Mouse (Mus musculus) embryonic facial prominence, embryonic 14.5 days (tissue): Measurements from ENCODE around the gene Oog2. TPM values are rescaled to one million over a fixed set of nuclear protein-coding genes. Genes with fewer than 3 reads are reported as not detected.
"Not testable (repeated sequence)": the region's sequence is repeated elsewhere in the genome, so short reads cannot be mapped to it uniquely, and the experiment has no call there.

ENCODE experiments used
- ATAC-seq: fragments of 200-750 bp; cut with Nextera tagmentation; 2 replicates; pipeline ENCODE4 v1.8.0; 2017; ENCODE audit warnings: low read depth, moderate number of reproducible peaks, moderate TSS enrichment
- DNase-seq: peaks from one replicate; pipeline ENCODE4 v3.0.0-alpha.2; 2015; ENCODE audit warnings: low spot score
- H3K27ac ChIP-seq: fragments of 300-500 bp; sonication (generic); replicated peaks from 2 replicates; pipeline ENCODE4 v1.5.1; 2014; ENCODE audit warnings: low read depth, mild to moderate bottlenecking, low read length, moderate library complexity
- H3K27me3 ChIP-seq: fragments of 300-500 bp; sonication (generic); replicated peaks from 2 replicates; pipeline ENCODE4 v1.6.1; 2014; ENCODE audit warnings: low read length; ENCODE audit not compliant: control insufficient read depth, insufficient read depth
- H3K36me3 ChIP-seq: fragments of 300-500 bp; sonication (generic); 2 replicates; pipeline ENCODE4 v1.6.1; 2014; ENCODE audit warnings: low read length, mixed read lengths; ENCODE audit not compliant: control insufficient read depth, insufficient read depth
- H3K4me1 ChIP-seq: fragments of 300-500 bp; sonication (generic); 2 replicates; pipeline ENCODE4 v1.6.1; 2014; ENCODE audit warnings: antibody characterized with exemption, low read length; ENCODE audit not compliant: control insufficient read depth, insufficient read depth
- H3K4me2 ChIP-seq: fragments of 300-500 bp; sonication (generic); 2 replicates; pipeline ENCODE4 v1.6.1; 2014; ENCODE audit warnings: low read depth, mild to moderate bottlenecking, low read length, moderate library complexity, mixed read lengths
- H3K4me3 ChIP-seq: fragments of 300-500 bp; sonication (generic); 2 replicates; pipeline ENCODE4 v1.5.1; 2014; ENCODE audit warnings: low read depth, mild to moderate bottlenecking, low read length
- H3K9ac ChIP-seq: fragments of 300-500 bp; sonication (generic); 2 replicates; pipeline ENCODE4 v1.6.1; 2014; ENCODE audit warnings: low read depth, mild to moderate bottlenecking, low read length, moderate library complexity, mixed read lengths
- H3K9me3 ChIP-seq: fragments of 300-500 bp; sonication (generic); 2 replicates; pipeline ENCODE4 v1.6.1; 2016; ENCODE audit warnings: low read length; ENCODE audit not compliant: control insufficient read depth
- WGBS: fragments of 180-500 bp; shearing (Covaris S2); extraction: QIAGEN DNeasy Blood & Tissue Kit; methylation state at CpG from one replicate; pipeline ENCODE4 v1.1.7; 2014; 5-methylcytosine and 5-hydroxymethylcytosine counted together
- polyA plus RNA-seq: library from polyadenylated mRNA; unstranded; fragments of >200 nt; fragmentation: Nextera tagmentation; extraction: Ambion mirVana; gene quantifications from 2 replicates; pipeline ENCODE4 v1.2.1, GENCODE M21; 2014

Gene Oog2
- polyA plus RNA-seq = not detected in 2 replicates

DNA sequence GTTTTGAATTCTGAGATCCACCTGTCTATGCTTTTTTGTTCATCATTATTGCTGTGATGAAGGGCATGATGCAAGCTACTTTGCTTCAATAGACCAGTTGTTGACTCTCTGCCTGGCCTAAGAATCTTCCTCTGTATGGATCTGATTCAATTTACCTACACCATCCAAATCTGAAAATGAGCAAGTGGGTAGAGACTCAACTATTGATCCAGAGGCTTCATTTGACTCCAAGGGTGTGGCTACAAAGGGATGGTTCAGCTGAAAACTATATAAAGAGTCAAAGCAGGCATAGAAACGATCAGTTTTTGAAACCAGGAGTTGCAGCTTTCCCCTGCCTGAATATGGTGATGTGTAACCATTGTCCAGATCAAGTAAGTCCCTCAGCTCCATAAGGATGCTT is at the start of gene Oog2:
TSS of gene Oog2 (plus strand) at position 301 of the 400 bp plus-strand sequence.
- ATAC-seq (no peak), DNase-seq (no peak)
- Histone ChIP-seq H3K27ac (no peak within 1 kb of the TSS), H3K36me3 (no peaks in the 10 kb centered on the region), H3K9me3 (peaks cover 7% of the 10 kb centered on the region; the same call in 1 of the 2 replicates), H3K4me3 (no peak within 1 kb of the TSS), H3K9ac (no peak within 1 kb of the TSS), H3K4me2 (no peak within 1 kb of the TSS), H3K27me3 (no peaks in the 10 kb centered on the region), H3K4me1 (no peaks in the 10 kb centered on the region)
- 38% methylated on average over 1 of the region's 1 CpGs for WGBS

- 89% methylated on average over 1 of the region's 1 CpGs for whole genome bisulfite sequencing
- no peak for ATAC-seq
- peaks cover 25% of the 10 kb centered on the region; the same call in 1 of the 2 replicates for H3K9me3 ChIP-seq
Measured at GRCm38 (mm10) chr4:144162563-144162962, 28.0 kb upstream of the Oog2 start, which contains the start of gene Oog3. Gene Oog3, minus strand, starts transcription at chr4:144162663.

GRCm38 (mm10) chr4:144213218-144213617 is 22.7 kb downstream of the Oog2 start, which contains the start of gene C87977:
Gene C87977, minus strand, starts transcription at chr4:144213318.
- ATAC-seq, H3K27ac ChIP-seq, DNase-seq, H3K27me3 ChIP-seq, H3K4me1 ChIP-seq, H3K4me3 ChIP-seq, H3K36me3 ChIP-seq, H3K4me2 ChIP-seq, H3K9me3 ChIP-seq, H3K9ac ChIP-seq: not testable (repeated sequence)
- WGBS = 88% methylated on average over 1 of the region's 1 CpGs

More at GRCm38 (mm10) chr4:144162563-144162962, 28.0 kb upstream of the Oog2 start, which contains the start of gene Oog3:
- Histone ChIP-seq H3K36me3 (no peaks in the 10 kb centered on the region), H3K27me3 (no peaks in the 10 kb centered on the region), H3K4me1 (no peaks in the 10 kb centered on the region), H3K4me2 (no peak within 1 kb of the TSS), H3K27ac (no peak within 1 kb of the TSS), H3K4me3 (no peak within 1 kb of the TSS), H3K9ac (no peak within 1 kb of the TSS)
- DNase-seq = no peak

Other genes starting within 250 kb of the Oog2 start
- not detected in 2 replicates for gene Pramef25, start 239.7 kb upstream of the Oog2 start, polyA plus RNA-seq
- not detected in 2 replicates for gene Gm13101, start 223.8 kb upstream of the Oog2 start, polyA plus RNA-seq
- not detected in 2 replicates for gene Pramef17, start 196.3 kb upstream of the Oog2 start, polyA plus RNA-seq
- not detected in 2 replicates for gene Pramel4, start 131.6 kb upstream of the Oog2 start, polyA plus RNA-seq
- not detected in 2 replicates for gene Gm13102, start 84.2 kb upstream of the Oog2 start, polyA plus RNA-seq
- gene Oog3, start 28.1 kb upstream of the Oog2 start, polyA plus RNA-seq = not detected in 2 replicates
- gene C87977, start 22.6 kb downstream of the Oog2 start, polyA plus RNA-seq = not detected in 2 replicates
- gene Pramel5, start 89.8 kb downstream of the Oog2 start, polyA plus RNA-seq = not detected in 2 replicates
- gene Gm13128, start 139.5 kb downstream of the Oog2 start, polyA plus RNA-seq = not detected in 2 replicates
- gene Gm13119, start 167.2 kb downstream of the Oog2 start, polyA plus RNA-seq = not detected in 2 replicates
- 0.19 TPM in 1 of 2 replicates, not detected in the other for gene Pramef20, start 187.2 kb downstream of the Oog2 start, polyA plus RNA-seq
- 0.16 and 0.24 TPM in 2 replicates for gene Pramef12, start 217.7 kb downstream of the Oog2 start, polyA plus RNA-seq
- not detected in 2 replicates for gene 1700012P22Rik, start 248.1 kb downstream of the Oog2 start, polyA plus RNA-seq